Mouse (Mus musculus) cerebellum, adult 2 months (tissue): ENCODE results near the gene Gm13697.

ENCODE experiments used
- CTCF ChIP-seq: fragments of 200-500 bp; IDR thresholded peaks from 2 replicates; pipeline ENCODE4 v1.5.1; 2011; ENCODE audit warnings: low read depth, mild to moderate bottlenecking, control low read depth, low read length, moderate library complexity, borderline replicate concordance; ENCODE audit not compliant: insufficient read depth
- POLR2A ChIP-seq: fragments of 200-500 bp; IDR thresholded peaks from 2 replicates; pipeline ENCODE4 v1.6.1; 2011; ENCODE audit warnings: low read length, control low read depth, borderline replicate concordance; ENCODE audit not compliant: insufficient read depth

DNA sequence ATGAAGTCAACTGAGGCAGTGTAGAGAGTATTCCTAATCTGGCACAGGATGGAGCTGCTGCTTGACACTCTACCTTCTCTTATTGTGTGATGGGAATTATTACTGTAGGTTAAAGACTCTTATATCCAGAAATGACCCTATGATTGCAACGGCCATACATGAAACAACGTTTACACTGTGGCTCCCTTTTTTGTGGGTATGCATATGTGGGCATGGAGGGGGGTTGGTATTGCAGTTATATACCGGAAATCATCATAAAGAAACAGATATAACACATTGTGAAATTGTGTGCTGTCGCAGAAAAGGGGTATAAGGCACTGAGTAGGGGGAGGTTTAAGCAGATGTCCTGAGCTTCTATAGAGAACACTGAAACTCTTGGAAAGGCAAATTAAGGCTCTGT lies 51.5 kb downstream of the Gm13697 start:
- TF ChIP-seq CTCF (no peak), POLR2A (no peak)
